Mouse (Mus musculus): ENCODE results near the gene Best2. TPM values are rescaled to one million over a fixed set of nuclear protein-coding genes. Genes with fewer than 3 reads are reported as not detected.
A peak's percentile ranks its signal among the peaks of the same experiment; 100 is the strongest.

The Best2 gene
- polyA plus RNA-seq, 1 experiment: 0.03 TPM

GRCm38 (mm10) chr8:84979599-84980421 lies 34.5 kb downstream of the Best2 start:
- TF ChIP-seq GATA1 (IDR thresholded peaks at IDR 0.05; ENCODE audit: low read length): no peak

- TF ChIP-seq GATA1 (IDR thresholded peaks at IDR 0.05; ENCODE audit: low read length): no peak
These were observed 35.9 kb downstream of the Best2 start, which contains the start of gene Junb for GRCm38 (mm10) chr8:84978248-84978940. Gene Junb, minus strand, starts transcription at chr8:84978718.

- no peak for TF ChIP-seq GATA1 (IDR thresholded peaks at IDR 0.05; ENCODE audit: low read length)
These were observed 36.7 kb downstream of the Best2 start for GRCm38 (mm10) chr8:84977435-84978247.

- TF ChIP-seq GATA1 (IDR thresholded peaks at IDR 0.05; ENCODE audit: low read length): no peak
These were observed 37.4 kb downstream of the Best2 start for GRCm38 (mm10) chr8:84976763-84977434.

GRCm38 (mm10) chr8:84976031-84976762 lies 38.1 kb downstream of the Best2 start:
- TF ChIP-seq GATA1 (IDR thresholded peaks at IDR 0.05; ENCODE audit: low read length): no peak

GRCm38 (mm10) chr8:84975434-84975833 lies 38.9 kb downstream of the Best2 start:
- TF ChIP-seq GATA1 (IDR thresholded peaks at IDR 0.05; ENCODE audit: low read length): no peak

- no peak for TF ChIP-seq GATA1 (IDR thresholded peaks at IDR 0.05; ENCODE audit: low read length)
These were observed 39.7 kb downstream of the Best2 start for GRCm38 (mm10) chr8:84974543-84975142.

- no peak for TF ChIP-seq GATA1 (IDR thresholded peaks at IDR 0.05; ENCODE audit: low read length)
These were observed 40.4 kb downstream of the Best2 start for GRCm38 (mm10) chr8:84973803-84974542.

GRCm38 (mm10) chr8:84973079-84973478 lies 41.3 kb downstream of the Best2 start:
- no peak for TF ChIP-seq GATA1 (IDR thresholded peaks at IDR 0.05; ENCODE audit: low read length)

- peak; percentile 87 for TF ChIP-seq GATA1 (IDR thresholded peaks at IDR 0.05; ENCODE audit: low read length)
These were observed 43.4 kb downstream of the Best2 start for GRCm38 (mm10) chr8:84970913-84971312.

GRCm38 (mm10) chr8:84970135-84970790 lies 44.1 kb downstream of the Best2 start:
- TF ChIP-seq GATA1 (IDR thresholded peaks at IDR 0.05; ENCODE audit: low read length): no peak

GRCm38 (mm10) chr8:84969241-84970134 lies 44.8 kb downstream of the Best2 start, which contains the start of the genes Gm49661, Prdx2 and Rnaseh2a:
Gene Gm49661, minus strand, starts transcription at chr8:84969433.
Gene Prdx2, plus strand, starts transcription at chr8:84969587.
Gene Rnaseh2a, minus strand, starts transcription at chr8:84969767.
- no peak for TF ChIP-seq GATA1 (IDR thresholded peaks at IDR 0.05; ENCODE audit: low read length)
